Mouse (Mus musculus): ENCODE measurements at regions not wholly inside any gene's neighbourhood (a gene's known extent, or its start where the extent isn't known, plus 50 kb on each side); places are given as distances from the start of the nearest gene placed in this dataset.

DNA sequence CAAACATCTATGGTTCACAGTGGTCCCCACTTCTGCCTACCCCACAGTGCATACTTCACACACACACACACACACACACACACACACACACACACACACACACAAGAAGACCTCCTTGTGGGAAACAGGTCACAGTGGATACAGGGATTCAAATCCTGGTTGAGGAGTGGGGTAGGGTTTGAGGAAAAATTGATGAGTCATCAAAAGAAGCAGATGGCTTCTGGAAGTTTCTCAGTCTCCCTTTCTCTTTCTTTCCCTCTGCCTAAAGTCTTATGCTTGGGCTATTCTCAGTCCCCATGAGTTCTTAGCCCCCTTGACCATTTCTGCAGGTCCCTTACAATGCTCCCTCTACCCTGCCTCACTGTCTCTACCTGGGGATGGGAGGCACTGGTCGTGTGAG lies 56.4 kb downstream of the Rassf10 start:
- 89% methylated on average over 1 of the region's 1 CpGs for WGBS
- Histone ChIP-seq H3K4me3 (replicated peaks; ENCODE audit: low read length) (no peak overlapping the region), H3K27ac (ENCODE audit: low read length) (no peak overlapping the region), H3K36me3 (ENCODE audit: control insufficient read depth, insufficient read depth) (no peaks in the 10 kb centered on the region), H3K9ac (replicated peaks; ENCODE audit: low read depth, low read length) (no peak overlapping the region), H3K4me1 (replicated peaks; ENCODE audit: control insufficient read depth, insufficient read depth, low read length) (no peaks in the 10 kb centered on the region), H3K27me3 (replicated peaks; ENCODE audit: control insufficient read depth, insufficient read depth, low read length) (no peaks in the 10 kb centered on the region), H3K9me3 (ENCODE audit: control insufficient read depth, low read length) (no peaks in the 10 kb centered on the region), H3K4me2 (ENCODE audit: low read length) (no peak overlapping the region)
- ATAC-seq: no peak

DNA sequence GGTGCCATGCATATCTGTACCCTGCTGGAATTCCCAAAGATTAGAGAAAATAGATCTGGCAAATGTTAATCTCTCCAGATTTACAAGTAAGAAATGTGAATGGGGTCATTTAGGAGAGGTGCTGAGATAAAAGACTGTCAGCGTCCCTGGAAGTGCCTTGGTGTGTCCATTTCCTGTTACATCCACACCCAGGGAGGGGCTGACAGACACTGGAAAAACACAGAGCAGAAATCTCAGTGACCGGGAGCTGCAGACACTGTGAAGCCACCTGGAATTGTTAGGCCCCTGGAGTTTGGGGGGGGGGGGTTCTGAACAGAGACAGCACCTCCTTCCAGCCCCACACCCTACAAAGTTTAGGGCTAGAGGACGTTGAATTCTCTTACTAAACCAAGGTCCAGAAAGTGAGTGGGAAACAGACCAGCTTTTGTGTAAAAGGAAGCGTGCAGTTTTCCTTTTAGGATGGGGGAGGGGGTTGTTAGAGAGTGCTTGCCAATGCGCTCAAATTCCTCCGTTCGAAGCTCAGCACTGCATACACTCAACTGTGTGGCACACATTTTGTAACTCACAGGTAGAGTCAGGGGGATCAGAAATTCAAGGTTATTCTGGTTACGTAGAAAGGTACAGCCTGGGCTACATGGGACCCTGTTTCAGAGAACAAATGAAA lies 63.5 kb downstream of the Rassf10 start:
- Histone ChIP-seq H3K27me3 (replicated peaks; ENCODE audit: control insufficient read depth, insufficient read depth, low read length) (no peaks in the 10 kb centered on the region), H3K4me3 (replicated peaks; ENCODE audit: low read length) (no peak overlapping the region), H3K4me1 (replicated peaks; ENCODE audit: control insufficient read depth, insufficient read depth, low read length) (0 out of 2 replicates have a peak, but pooled peaks cover 2% of the 10 kb centered on the region), H3K27ac (ENCODE audit: low read length) (no peak overlapping the region), H3K9me3 (ENCODE audit: control insufficient read depth, low read length) (no peaks in the 10 kb centered on the region), H3K36me3 (ENCODE audit: control insufficient read depth, insufficient read depth) (no peaks in the 10 kb centered on the region), H3K9ac (replicated peaks; ENCODE audit: low read depth, low read length) (no peak overlapping the region), H3K4me2 (ENCODE audit: low read length) (no peak overlapping the region)
- 43% methylated on average over 8 of the region's 8 CpGs for WGBS
- no peak for ATAC-seq

DNA sequence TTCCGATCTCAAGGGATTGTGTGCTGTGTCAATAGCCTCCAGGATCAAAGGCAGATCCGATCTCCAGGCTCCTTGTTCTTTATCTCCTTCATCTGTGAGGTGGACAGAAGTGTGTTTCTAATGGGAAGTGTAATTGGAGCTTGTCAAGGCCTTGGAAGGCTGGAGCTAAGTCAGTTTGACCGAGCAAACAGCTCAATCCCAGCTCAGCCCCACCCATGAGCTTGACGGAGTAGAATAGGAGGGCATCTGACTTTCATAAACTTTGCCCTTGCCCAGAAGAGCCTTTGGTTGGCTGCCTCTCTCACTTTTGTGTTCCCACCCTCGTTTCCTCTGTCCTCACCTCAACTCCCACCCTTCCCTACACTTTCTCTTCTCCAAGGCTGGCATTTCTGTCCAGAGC lies 67.7 kb downstream of the Rassf10 start:
- 53% methylated on average over 5 of the region's 5 CpGs for WGBS
- H3K27me3 ChIP-seq (replicated peaks; ENCODE audit: control insufficient read depth, insufficient read depth, low read length): no peaks in the 10 kb centered on the region
- H3K36me3 ChIP-seq (ENCODE audit: control insufficient read depth, insufficient read depth): no peaks in the 10 kb centered on the region

DNA sequence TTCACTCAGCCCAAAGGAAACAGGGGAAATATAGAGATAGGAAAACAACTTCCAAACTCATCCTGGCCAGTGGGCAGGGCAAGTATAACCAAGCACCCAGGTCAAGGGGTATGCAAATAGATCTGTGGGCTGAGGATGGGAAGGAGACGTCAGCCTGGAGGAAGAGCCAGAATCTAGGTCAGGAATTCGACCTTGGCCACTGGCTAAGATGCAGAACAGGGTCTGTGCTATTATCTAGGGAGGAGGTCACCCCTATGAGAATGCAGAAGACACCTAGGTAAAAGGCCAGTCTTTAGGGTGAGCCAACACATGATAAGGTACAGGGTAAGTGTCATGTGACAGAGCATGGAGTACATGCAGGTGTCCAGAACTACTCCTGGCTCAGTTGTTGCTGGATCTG lies 68.8 kb downstream of the Rassf10 start:
- no peak overlapping the region for H3K27ac ChIP-seq (ENCODE audit: low read length)
- H3K4me1 ChIP-seq (replicated peaks; ENCODE audit: control insufficient read depth, insufficient read depth, low read length): 0 out of 2 replicates have a peak, but pooled peaks cover 2% of the 10 kb centered on the region
- H3K9me3 ChIP-seq (ENCODE audit: control insufficient read depth, low read length): no peaks in the 10 kb centered on the region
- H3K9ac ChIP-seq (replicated peaks; ENCODE audit: low read depth, low read length): no peak overlapping the region
- whole genome bisulfite sequencing: 43% methylated on average over 2 of the region's 2 CpGs
- no peak overlapping the region for H3K4me3 ChIP-seq (replicated peaks; ENCODE audit: low read length)
- H3K36me3 ChIP-seq (ENCODE audit: control insufficient read depth, insufficient read depth): no peaks in the 10 kb centered on the region
- H3K27me3 ChIP-seq (replicated peaks; ENCODE audit: control insufficient read depth, insufficient read depth, low read length): no peaks in the 10 kb centered on the region
- H3K4me2 ChIP-seq (ENCODE audit: low read length): no peak overlapping the region
- ATAC-seq: no peak

More for the DNA sequence above, 67.7 kb downstream of the Rassf10 start:
- Histone ChIP-seq H3K4me1 (replicated peaks; ENCODE audit: control insufficient read depth, insufficient read depth, low read length) (0 out of 2 replicates have a peak, but pooled peaks cover 2% of the 10 kb centered on the region), H3K9ac (replicated peaks; ENCODE audit: low read depth, low read length) (no peak overlapping the region), H3K4me2 (ENCODE audit: low read length) (no peak overlapping the region), H3K27ac (ENCODE audit: low read length) (no peak overlapping the region), H3K4me3 (replicated peaks; ENCODE audit: low read length) (no peak overlapping the region), H3K9me3 (ENCODE audit: control insufficient read depth, low read length) (no peaks in the 10 kb centered on the region)
- ATAC-seq: no peak

DNA sequence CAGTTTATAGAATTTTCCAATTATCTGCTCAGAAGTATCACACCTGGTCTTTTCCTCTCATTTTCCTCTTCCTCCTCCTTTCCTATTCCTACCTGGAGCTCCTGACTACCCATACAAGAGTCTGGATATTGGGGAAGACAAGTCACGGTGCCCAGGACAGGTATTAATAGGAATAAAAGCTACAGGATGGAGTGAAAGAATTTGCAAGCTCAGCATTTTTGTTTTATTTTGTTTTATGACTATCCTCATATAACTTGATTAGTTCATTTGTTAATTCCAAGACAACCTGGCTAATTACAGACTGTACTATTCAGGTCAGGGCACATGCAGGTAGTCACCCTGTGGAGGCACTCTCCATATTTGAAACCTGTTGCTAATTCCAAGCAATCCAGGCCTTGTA lies 72.0 kb downstream of the Rassf10 start:
- no peaks in the 10 kb centered on the region for H3K9me3 ChIP-seq (ENCODE audit: control insufficient read depth, low read length)
- H3K27ac ChIP-seq (ENCODE audit: low read length): no peak overlapping the region
- no peaks in the 10 kb centered on the region for H3K36me3 ChIP-seq (ENCODE audit: control insufficient read depth, insufficient read depth)
- 93% methylated on average over 1 of the region's 1 CpGs for WGBS
- H3K4me2 ChIP-seq (ENCODE audit: low read length): no peak overlapping the region
- H3K27me3 ChIP-seq (replicated peaks; ENCODE audit: control insufficient read depth, insufficient read depth, low read length): no peaks in the 10 kb centered on the region
- no peak overlapping the region for H3K9ac ChIP-seq (replicated peaks; ENCODE audit: low read depth, low read length)
- H3K4me1 ChIP-seq (replicated peaks; ENCODE audit: control insufficient read depth, insufficient read depth, low read length): no peaks in the 10 kb centered on the region
- no peak for ATAC-seq
- H3K4me3 ChIP-seq (replicated peaks; ENCODE audit: low read length): no peak overlapping the region

DNA sequence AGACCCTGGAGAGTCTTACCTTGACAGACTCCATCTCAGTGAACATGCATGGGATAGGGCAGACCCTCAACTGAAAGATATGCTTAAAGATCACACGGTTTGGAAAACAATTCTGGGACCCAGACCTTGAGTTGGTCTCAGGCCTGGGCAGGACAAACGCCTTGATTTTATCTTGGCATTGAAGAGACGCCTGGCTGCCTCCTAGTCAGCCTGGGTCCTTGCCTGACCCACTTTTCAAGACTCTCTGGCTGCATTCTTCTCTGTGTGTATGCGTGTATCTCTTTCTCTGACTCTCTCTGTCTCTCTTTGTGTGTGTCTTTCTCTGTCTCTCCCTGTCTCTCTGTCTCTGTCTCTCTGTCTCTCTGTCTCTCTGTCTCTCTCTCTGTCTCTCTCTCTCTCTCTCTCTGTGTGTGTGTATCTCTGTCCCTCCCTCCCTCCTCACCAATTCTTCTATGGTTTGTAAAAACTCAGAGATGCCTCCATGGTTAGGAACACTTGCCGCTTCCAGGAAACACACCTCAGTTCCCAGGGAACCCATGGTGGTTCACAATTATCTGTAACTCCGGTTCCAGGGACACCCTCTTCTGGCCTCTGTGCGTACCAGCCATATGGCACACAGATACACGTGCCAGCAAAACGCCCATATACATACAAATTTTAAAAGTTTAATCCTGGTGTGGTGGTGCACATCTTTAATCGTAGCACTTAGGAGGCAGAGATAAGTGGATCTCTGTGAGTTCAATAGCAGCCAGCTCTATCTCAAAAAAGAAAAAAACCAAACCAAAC lies 72.7 kb downstream of the Rassf10 start:
- Histone ChIP-seq H3K36me3 (ENCODE audit: control insufficient read depth, insufficient read depth) (no peaks in the 10 kb centered on the region), H3K4me1 (replicated peaks; ENCODE audit: control insufficient read depth, insufficient read depth, low read length) (no peaks in the 10 kb centered on the region), H3K4me2 (ENCODE audit: low read length) (no peak overlapping the region), H3K27ac (ENCODE audit: low read length) (no peak overlapping the region), H3K27me3 (replicated peaks; ENCODE audit: control insufficient read depth, insufficient read depth, low read length) (no peaks in the 10 kb centered on the region), H3K9ac (replicated peaks; ENCODE audit: low read depth, low read length) (no peak overlapping the region), H3K4me3 (replicated peaks; ENCODE audit: low read length) (no peak overlapping the region), H3K9me3 (ENCODE audit: control insufficient read depth, low read length) (no peaks in the 10 kb centered on the region)
- WGBS: 84% methylated on average over 10 of the region's 10 CpGs
- no peak for ATAC-seq

DNA sequence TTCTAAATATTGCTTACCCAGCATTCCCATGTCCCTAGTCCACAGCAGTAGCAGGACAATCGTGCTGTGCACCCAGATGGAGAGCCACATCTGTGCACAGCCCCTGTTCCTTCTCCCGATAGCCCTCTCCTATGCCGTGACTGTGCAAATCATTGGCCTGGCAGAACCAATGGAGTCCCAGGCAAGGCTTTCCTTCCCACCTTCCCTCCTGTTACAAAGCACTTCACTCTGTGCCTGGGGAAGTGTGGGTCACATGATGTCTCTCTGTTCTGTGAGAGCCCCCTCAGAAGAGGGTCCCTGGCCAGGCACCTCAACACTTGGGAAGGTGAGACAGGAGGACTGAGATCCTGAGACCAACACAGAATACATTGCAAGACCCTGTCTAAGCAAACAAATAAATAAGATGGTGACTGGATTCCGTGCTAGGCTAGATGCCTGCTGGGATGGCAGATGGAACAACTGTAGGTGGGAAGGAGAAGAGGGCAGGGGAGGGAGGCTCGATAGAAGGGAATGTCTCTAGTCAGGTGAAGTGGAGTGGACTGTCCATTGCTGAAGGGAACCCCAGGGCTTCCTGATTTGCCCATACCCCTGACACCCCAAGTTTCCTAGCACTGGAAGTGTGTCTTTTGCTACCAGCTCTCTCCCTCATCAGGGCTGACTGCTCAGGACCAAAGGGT lies 73.5 kb downstream of the Rassf10 start:
- Histone ChIP-seq H3K27ac (ENCODE audit: low read length) (no peak overlapping the region), H3K4me2 (ENCODE audit: low read length) (no peak overlapping the region), H3K27me3 (replicated peaks; ENCODE audit: control insufficient read depth, insufficient read depth, low read length) (no peaks in the 10 kb centered on the region), H3K36me3 (ENCODE audit: control insufficient read depth, insufficient read depth) (no peaks in the 10 kb centered on the region), H3K9ac (replicated peaks; ENCODE audit: low read depth, low read length) (no peak overlapping the region), H3K4me3 (replicated peaks; ENCODE audit: low read length) (no peak overlapping the region), H3K4me1 (replicated peaks; ENCODE audit: control insufficient read depth, insufficient read depth, low read length) (no peaks in the 10 kb centered on the region), H3K9me3 (ENCODE audit: control insufficient read depth, low read length) (no peaks in the 10 kb centered on the region)
- no peak for ATAC-seq
- WGBS: 76% methylated on average over 5 of the region's 5 CpGs

DNA sequence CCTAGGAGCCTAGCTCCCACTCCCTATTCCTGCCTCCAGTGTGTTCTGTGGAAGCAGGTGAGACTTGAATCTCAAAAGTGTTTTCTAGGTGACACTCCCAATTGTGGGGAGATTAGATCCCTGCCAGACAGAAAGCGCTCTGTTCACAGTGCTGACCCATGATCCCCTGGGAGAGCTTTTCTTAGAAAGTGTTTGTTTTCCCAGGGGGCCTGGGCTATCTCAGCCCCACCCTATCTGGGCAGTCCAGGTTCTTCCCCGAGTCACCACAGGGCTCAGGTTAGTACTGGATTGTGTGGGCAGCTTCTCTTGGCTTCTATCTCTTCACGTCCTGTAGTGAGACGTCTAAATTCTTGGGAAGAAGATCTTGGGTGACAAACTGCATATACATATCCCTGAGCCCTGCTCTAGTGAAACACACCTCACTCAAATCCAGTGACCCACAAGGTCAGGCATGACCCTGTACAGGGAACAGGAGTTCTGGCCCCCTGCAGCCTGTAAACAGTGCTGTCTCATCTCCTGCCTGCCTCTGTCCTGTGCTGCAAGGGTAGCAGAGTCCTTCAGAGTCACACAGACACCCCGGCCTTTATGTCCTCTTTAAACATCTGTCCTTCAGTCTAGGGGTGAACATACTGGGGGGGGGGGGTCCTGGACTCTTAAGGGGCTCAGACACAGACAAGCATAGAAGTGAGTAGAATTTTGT lies 76.4 kb downstream of the Rassf10 start:
- WGBS: 64% methylated on average over 5 of the region's 5 CpGs
- Histone ChIP-seq H3K9me3 (ENCODE audit: control insufficient read depth, low read length) (no peaks in the 10 kb centered on the region), H3K27ac (ENCODE audit: low read length) (no peak overlapping the region), H3K4me2 (ENCODE audit: low read length) (no peak overlapping the region), H3K4me1 (replicated peaks; ENCODE audit: control insufficient read depth, insufficient read depth, low read length) (no peaks in the 10 kb centered on the region), H3K36me3 (ENCODE audit: control insufficient read depth, insufficient read depth) (no peaks in the 10 kb centered on the region), H3K27me3 (replicated peaks; ENCODE audit: control insufficient read depth, insufficient read depth, low read length) (no peaks in the 10 kb centered on the region), H3K4me3 (replicated peaks; ENCODE audit: low read length) (no peak overlapping the region), H3K9ac (replicated peaks; ENCODE audit: low read depth, low read length) (no peak overlapping the region)
- ATAC-seq: no peak

DNA sequence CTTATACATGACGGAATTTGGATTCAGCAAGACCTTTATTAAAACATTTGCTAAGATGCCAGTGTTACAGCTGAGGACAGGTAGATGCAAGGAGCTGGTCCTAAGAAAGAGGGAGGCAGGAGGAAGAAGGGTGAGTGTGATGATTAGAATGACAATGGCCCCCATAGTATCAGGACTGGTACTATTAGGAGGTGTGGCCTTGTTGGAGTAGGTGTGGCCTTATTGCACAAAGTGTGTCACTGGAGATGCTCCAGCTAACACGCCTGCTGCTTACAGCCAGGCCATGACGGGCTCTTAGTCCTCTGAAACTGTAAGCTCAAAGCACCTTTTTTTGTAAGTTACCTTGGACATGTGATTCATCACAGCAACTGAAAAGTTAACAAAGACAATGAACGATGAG lies 82.0 kb downstream of the Rassf10 start:
- 87% methylated on average over 4 of the region's 4 CpGs for WGBS
- no peak overlapping the region for H3K4me2 ChIP-seq (ENCODE audit: low read length)
- H3K9ac ChIP-seq (replicated peaks; ENCODE audit: low read depth, low read length): no peak overlapping the region
- no peak for ATAC-seq
- H3K27me3 ChIP-seq (replicated peaks; ENCODE audit: control insufficient read depth, insufficient read depth, low read length): no peaks in the 10 kb centered on the region
- H3K4me3 ChIP-seq (replicated peaks; ENCODE audit: low read length): no peak overlapping the region
- no peaks in the 10 kb centered on the region for H3K9me3 ChIP-seq (ENCODE audit: control insufficient read depth, low read length)
- H3K4me1 ChIP-seq (replicated peaks; ENCODE audit: control insufficient read depth, insufficient read depth, low read length): no peaks in the 10 kb centered on the region
- no peak overlapping the region for H3K27ac ChIP-seq (ENCODE audit: low read length)
- H3K36me3 ChIP-seq (ENCODE audit: control insufficient read depth, insufficient read depth): no peaks in the 10 kb centered on the region

Measured in forebrain, embryonic 16.5 days (tissue).